Mouse (Mus musculus) CH12.LX (cell line): ENCODE data around the gene Man1a2. TPM values are rescaled to one million over a fixed set of nuclear protein-coding genes. Genes with fewer than 3 reads are reported as not detected.

Experiments used
- DNase-seq: peaks from one replicate; pipeline ENCODE4 v3.0.0-alpha.2; 2013; ENCODE audit errors: extremely low read depth
- H3K27ac ChIP-seq: 2 replicates; pipeline ENCODE4 v1.5.1; 2012; ENCODE audit warnings: low read depth, mild to moderate bottlenecking, control low read depth, moderate library complexity; ENCODE audit not compliant: insufficient read depth
- H3K27me3 ChIP-seq: replicated peaks from 2 replicates; pipeline ENCODE3; 2012; ENCODE audit warnings: inconsistent platforms
- H3K36me3 ChIP-seq, 2 experiments: replicated peaks in 1 of 2; 2 replicates each; pipeline versions ENCODE3 to v1.6.1; 2012; ENCODE audit warnings: inconsistent platforms in 1 of 2, low read length in 1 of 2, mild to moderate bottlenecking in 1 of 2, mixed read lengths in 1 of 2, moderate library complexity in 1 of 2; ENCODE audit not compliant: control insufficient read depth in 1 of 2, insufficient read depth in 1 of 2
- H3K4me1 ChIP-seq, 2 experiments: 2 replicates each; pipeline ENCODE4 v1.6.1; 2012; ENCODE audit warnings: inconsistent platforms in 1 of 2, moderate library complexity in 1 of 2; ENCODE audit not compliant: insufficient read depth in 2 of 2, control insufficient read depth in 1 of 2
- H3K4me2 ChIP-seq: 2 replicates; pipeline ENCODE4 v1.6.1; 2012; ENCODE audit warnings: low read depth, mild to moderate bottlenecking, control low read depth; ENCODE audit not compliant: poor library complexity, insufficient read depth, severe bottlenecking
- H3K4me3 ChIP-seq, 3 experiments: fragments of 150-350 bp in 1 of 3; sonication (generic) in 1 of 3; replicated peaks in 1 of 3; 2 replicates each; pipeline versions ENCODE3 to v1.5.1; 2011 to 2012; ENCODE audit warnings: low read depth in 2 of 3, low read length in 2 of 3, mild to moderate bottlenecking in 2 of 3, moderate library complexity in 2 of 3, control low read depth in 1 of 3, improper control_type of control experiment in 1 of 3, inconsistent platforms in 1 of 3, mixed read lengths in 1 of 3; ENCODE audit not compliant: poor library complexity in 1 of 3
- H3K79me2 ChIP-seq: replicated peaks from 2 replicates; pipeline ENCODE4 v1.6.1; 2012; ENCODE audit warnings: mild to moderate bottlenecking, moderate library complexity; ENCODE audit not compliant: control insufficient read depth, poor library complexity, insufficient read depth, severe bottlenecking; ENCODE audit errors: extremely low read depth
- H3K9ac ChIP-seq: 2 replicates; pipeline ENCODE4 v1.6.1; 2012; ENCODE audit warnings: low read depth, mild to moderate bottlenecking, control low read depth, moderate library complexity; ENCODE audit not compliant: insufficient read depth
- H3K9me3 ChIP-seq: replicated peaks from 2 replicates; pipeline ENCODE3; 2012; ENCODE audit warnings: low read length, inconsistent platforms, mixed read lengths
- BHLHE40 ChIP-seq: IDR thresholded peaks from 2 replicates; pipeline ENCODE4 v1.6.1; 2011; ENCODE audit warnings: mild to moderate bottlenecking, low read depth, low read length, improper control_type of control experiment
- CHD1 ChIP-seq: IDR thresholded peaks from 2 replicates; pipeline ENCODE4 v1.6.1; 2012; ENCODE audit warnings: low read depth, low read length, improper control_type of control experiment, inconsistent platforms
- E2F4 ChIP-seq: IDR thresholded peaks from 2 replicates; pipeline ENCODE4 v1.6.1; 2011; ENCODE audit warnings: low read depth, low read length, improper control_type of control experiment; ENCODE audit not compliant: insufficient replicate concordance
- ELF1 ChIP-seq: IDR thresholded peaks from 2 replicates; pipeline ENCODE4 v1.6.1; 2014; ENCODE audit warnings: low read depth, mild to moderate bottlenecking, inconsistent platforms, low read length, improper control_type of control experiment
- HCFC1 ChIP-seq: IDR thresholded peaks from 2 replicates; pipeline ENCODE4 v1.6.1; 2012; ENCODE audit warnings: low read depth, mild to moderate bottlenecking, inconsistent platforms, low read length, improper control_type of control experiment
- JUN ChIP-seq: IDR thresholded peaks from 2 replicates; pipeline ENCODE4 v1.6.1; 2011; ENCODE audit warnings: low read depth, mild to moderate bottlenecking, low read length, improper control_type of control experiment, moderate library complexity; ENCODE audit not compliant: insufficient read depth
- JUND ChIP-seq: conservative IDR thresholded peaks from 2 replicates; pipeline ENCODE4 v1.6.1; 2011; ENCODE audit warnings: low read depth, low read length, improper control_type of control experiment
- MAFK ChIP-seq: IDR thresholded peaks from 2 replicates; pipeline ENCODE4 v1.6.1; 2011; ENCODE audit warnings: low read length, improper control_type of control experiment; ENCODE audit not compliant: insufficient replicate concordance
- MAX ChIP-seq: IDR thresholded peaks from 2 replicates; pipeline ENCODE4 v1.6.1; 2011; ENCODE audit warnings: low read length, improper control_type of control experiment
- MEF2A ChIP-seq: IDR thresholded peaks from 2 replicates; pipeline ENCODE4 v1.6.1; 2014; ENCODE audit warnings: low read depth, mild to moderate bottlenecking, inconsistent platforms, low read length, improper control_type of control experiment, borderline replicate concordance
- NELFE ChIP-seq: IDR thresholded peaks from 2 replicates; pipeline ENCODE4 v1.6.1; 2011; ENCODE audit warnings: low read depth, low read length, improper control_type of control experiment
- NRF1 ChIP-seq: IDR thresholded peaks from 2 replicates; pipeline ENCODE4 v1.6.1; 2014; ENCODE audit warnings: low read depth, mild to moderate bottlenecking, inconsistent platforms, low read length, improper control_type of control experiment, moderate library complexity
- POLR2AphosphoS2 ChIP-seq: IDR thresholded peaks from 2 replicates; pipeline ENCODE4 v1.6.1; 2011; ENCODE audit warnings: low read depth, low read length, improper control_type of control experiment
- RAD21 ChIP-seq: IDR thresholded peaks from 2 replicates; pipeline ENCODE4 v1.6.1; 2011; ENCODE audit warnings: low read depth, mild to moderate bottlenecking, low read length, improper control_type of control experiment, moderate library complexity
- SIN3A ChIP-seq: IDR thresholded peaks from 2 replicates; pipeline ENCODE4 v1.6.1; 2012; ENCODE audit warnings: low read length, improper control_type of control experiment, inconsistent platforms
- SMC3 ChIP-seq: IDR thresholded peaks from 2 replicates; pipeline ENCODE4 v1.6.1; 2011; ENCODE audit warnings: low read depth, low read length, improper control_type of control experiment
- TBP ChIP-seq: conservative IDR thresholded peaks from 2 replicates; pipeline ENCODE4 v1.6.1; 2011; ENCODE audit warnings: low read depth, low read length, improper control_type of control experiment
- UBTF ChIP-seq: IDR thresholded peaks from 2 replicates; pipeline ENCODE4 v1.6.1; 2012; ENCODE audit warnings: low read depth, mild to moderate bottlenecking, inconsistent platforms, low read length, improper control_type of control experiment, moderate library complexity
- USF1 ChIP-seq: IDR thresholded peaks from 2 replicates; pipeline ENCODE4 v1.6.1; 2014; ENCODE audit warnings: low read depth, mild to moderate bottlenecking, inconsistent platforms, low read length, improper control_type of control experiment
- USF2 ChIP-seq: conservative IDR thresholded peaks from 2 replicates; pipeline ENCODE4 v1.6.1; 2011; ENCODE audit warnings: low read depth, low read length, improper control_type of control experiment
- ZC3H11A ChIP-seq: IDR thresholded peaks from 2 replicates; pipeline ENCODE4 v1.6.1; 2012; ENCODE audit warnings: low read depth, mild to moderate bottlenecking, inconsistent platforms, low read length, improper control_type of control experiment
- ZKSCAN1 ChIP-seq: IDR thresholded peaks from 2 replicates; pipeline ENCODE4 v1.6.1; 2012; ENCODE audit warnings: low read depth, inconsistent platforms, low read length, improper control_type of control experiment, borderline replicate concordance
- ZMIZ1 ChIP-seq: IDR thresholded peaks from 2 replicates; pipeline ENCODE4 v1.6.1; 2012; ENCODE audit warnings: low read depth, mild to moderate bottlenecking, inconsistent platforms, low read length, improper control_type of control experiment
- ZNF384 ChIP-seq: IDR thresholded peaks from 2 replicates; pipeline ENCODE4 v1.6.1; 2012; ENCODE audit warnings: low read depth, low read length, improper control_type of control experiment, inconsistent platforms
- dilution Hi-C: fragments of 300-500 bp; cut with MboI; formaldehyde crosslinking; loops from 2 replicates; pipeline ENCODE4 v1.14.3; 2020; ENCODE audit warnings: low sequenced_read_pairs; ENCODE audit not compliant: extremely low pct_unique_long_range_greater_than_20kb, extremely low pct_ligation_motif_present
- in situ Hi-C: fragments of 300-500 bp; cut with MboI; formaldehyde crosslinking; loops from 3 replicates; pipeline ENCODE4 v1.14.3; 2019; ENCODE audit warnings: low sequenced_read_pairs, low pct_ligation_motif_present, low pct_unique_long_range_greater_than_20kb, mixed read lengths
- polyA plus RNA-seq: library from polyadenylated mRNA; unstranded; fragments of >175 nt; gene quantifications from 2 replicates; pipeline ENCODE4 v1.2.1, GENCODE M21; 2012; ENCODE audit warnings: low read depth; ENCODE audit not compliant: insufficient read length
- total RNA-seq, 2 experiments: library from RNA; depleted of rRNA; stranded (reverse); fragments of 300-350 nt in 1 of 2; fragments of >200 nt in 1 of 2; gene quantifications; 2 replicates each; pipeline ENCODE4 v1.2.3; 2012 to 2014

The Man1a2 gene
- total and polyA plus RNA-seq, 3 experiments, result 31.1 to 73.6 (median 53.5) TPM

DNA sequence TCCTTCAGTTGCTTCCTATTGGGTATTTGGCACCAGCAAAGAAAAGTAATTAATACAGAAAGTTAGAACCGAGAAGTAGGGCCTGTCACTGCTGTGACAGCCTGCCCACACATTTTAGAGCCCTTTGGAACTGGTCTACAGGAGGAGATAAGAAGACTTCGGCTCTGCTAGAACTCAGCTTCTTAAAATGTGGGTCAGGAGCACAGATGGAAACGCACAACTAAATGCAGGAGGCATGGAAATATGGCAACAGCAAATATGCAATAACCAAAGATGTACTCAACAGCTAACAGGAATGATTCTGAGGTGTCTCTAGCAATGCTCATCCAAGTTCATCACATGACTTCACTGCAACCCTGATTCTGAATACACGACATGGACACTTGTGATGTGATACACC, 10.2 kb downstream of the Man1a2 start:
- in situ Hi-C loops, result loop anchor here (25.0 kb wide), 1 partner anchor 263 kb away; no protein-coding TSS in a partner anchor
- dilution Hi-C loops, result no loop called here

DNA sequence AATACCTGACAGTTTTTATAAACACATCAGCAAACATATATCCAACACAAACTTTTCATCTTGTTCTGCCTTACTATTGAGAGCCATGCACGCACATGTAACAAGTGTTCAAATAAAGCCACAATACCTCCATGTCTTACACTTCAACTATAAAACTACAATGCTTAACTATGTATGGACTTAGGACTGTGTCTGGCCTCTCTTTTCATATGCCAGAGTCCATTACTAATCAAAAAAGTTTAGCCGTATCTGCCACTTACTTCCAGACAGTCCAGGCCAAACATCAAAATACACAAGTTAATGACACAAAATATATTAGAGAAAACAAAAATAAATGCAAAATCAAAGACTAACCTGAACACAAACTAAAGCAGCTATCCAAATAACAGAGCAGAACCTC, 14.9 kb downstream of the Man1a2 start:
- dilution Hi-C loops, result no loop called here
- no peak overlapping the region for H3K4me2 ChIP-seq
- in situ Hi-C loops, result no loop called here

More for the DNA sequence above, 10.2 kb downstream of the Man1a2 start:
- Histone ChIP-seq H3K4me2 (no peak overlapping the region), H3K27me3 (no peaks in the 10 kb centered on the region), H3K4me3 (no peak overlapping the region)
- TF ChIP-seq USF2 (no peak), MEF2A (no peak), TBP (no peak), JUND (no peak), HCFC1 (no peak), ZNF384 (no peak), ZC3H11A (no peak), RAD21 (no peak), SMC3 (no peak), ZMIZ1 (no peak), CHD1 (no peak), MAX (no peak), NELFE (no peak), JUN (no peak), UBTF (no peak), NRF1 (no peak), E2F4 (no peak), SIN3A (no peak), ELF1 (no peak)
- TF ChIP-seq, all 38 proteins: peak for 0
- peaks cover 3 to 16% of the 10 kb centered on the region in 2 experiments for H3K36me3 ChIP-seq
- no peak for DNase-seq
- H3K9me3 ChIP-seq, result peaks cover 3% of the 10 kb centered on the region
- peaks cover 47% of the 10 kb centered on the region for H3K79me2 ChIP-seq
- H3K27ac ChIP-seq, result no peak overlapping the region
- H3K4me1 ChIP-seq, result peaks cover 9 to 41% of the 10 kb centered on the region in 2 experiments; a peak in 3 of 4 replicates
- no peak overlapping the region for H3K9ac ChIP-seq

More for the DNA sequence above, 14.9 kb downstream of the Man1a2 start:
- H3K4me1 ChIP-seq, result peaks cover 6% of the 10 kb centered on the region in 2 experiments; a peak in 2 of 4 replicates
- TF ChIP-seq USF1 (no peak), ZNF384 (no peak), ZKSCAN1 (no peak), HCFC1 (no peak), MAFK (no peak), BHLHE40 (no peak), POLR2AphosphoS2 (no peak), MEF2A (no peak), ZC3H11A (no peak), CHD1 (no peak), USF2 (no peak), NRF1 (no peak), UBTF (no peak), TBP (no peak)
- no peak for DNase-seq
- H3K79me2 ChIP-seq, result peaks cover 25% of the 10 kb centered on the region
- H3K36me3 ChIP-seq, result peaks cover 9 to 14% of the 10 kb centered on the region in 2 experiments
- H3K27me3 ChIP-seq, result no peaks in the 10 kb centered on the region
- no peak overlapping the region for H3K9ac ChIP-seq
- no peaks in the 10 kb centered on the region for H3K9me3 ChIP-seq
- H3K27ac ChIP-seq, result no peak overlapping the region
- no peak overlapping the region for H3K4me3 ChIP-seq
